Mouse (Mus musculus) testis, adult 2 months (tissue): ENCODE measurements around the gene Serpina3j.

Experiments used
- CTCF ChIP-seq: fragments of 200-500 bp; IDR thresholded peaks from 2 replicates; pipeline ENCODE4 v1.5.1; 2012; ENCODE audit warnings: low read depth, mild to moderate bottlenecking, inconsistent platforms, low read length, moderate library complexity; ENCODE audit not compliant: control insufficient read depth, insufficient read depth, insufficient replicate concordance
- POLR2A ChIP-seq: fragments of 200-500 bp; IDR thresholded peaks from 2 replicates; pipeline ENCODE4 v1.6.1; 2012; ENCODE audit warnings: low read depth, mild to moderate bottlenecking, inconsistent platforms, low read length, moderate library complexity; ENCODE audit not compliant: control insufficient read depth

- TF ChIP-seq CTCF = no peak
- no peak for TF ChIP-seq POLR2A
These were observed 24.5 kb upstream of the Serpina3j start for GRCm38 (mm10) chr12:104289872-104290271.
